Mouse (Mus musculus): ENCODE data around the gene Asic4.

The Asic4 gene

DNA sequence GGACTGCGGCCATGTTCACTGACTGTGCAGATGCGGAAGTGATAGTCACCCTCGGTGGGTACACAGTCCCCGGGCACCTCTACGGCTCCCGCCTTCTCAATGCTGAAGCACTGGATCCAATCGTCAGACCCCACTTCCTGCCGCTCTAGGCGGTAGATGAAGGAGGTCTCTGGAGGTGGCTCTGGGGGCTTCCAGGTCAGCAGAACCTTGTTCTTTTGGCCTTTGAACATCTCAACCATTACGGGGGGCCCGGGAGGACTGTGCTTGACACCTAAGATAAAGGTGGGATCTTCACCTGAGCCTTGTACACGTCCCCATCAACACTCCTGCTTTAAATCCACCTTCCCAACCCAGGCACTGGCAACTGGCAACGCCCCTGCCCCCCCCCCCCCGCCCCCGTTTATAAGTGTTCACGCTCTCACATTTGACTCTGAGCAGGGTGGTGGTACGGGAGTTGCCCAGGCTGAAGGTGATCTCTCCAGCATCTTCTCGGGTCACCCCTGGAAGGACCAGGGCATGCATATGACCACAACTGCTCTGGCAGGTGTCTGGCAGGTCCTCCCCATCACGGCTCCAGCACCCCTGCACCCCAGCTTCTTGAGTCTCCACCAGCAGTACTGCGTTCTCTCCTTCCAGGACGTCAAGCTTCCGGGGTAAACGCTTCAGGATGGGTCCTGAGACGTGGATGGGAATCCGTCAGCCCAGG lies 52.9 kb downstream of the Asic4 start:
- no peak for DNase-seq (ENCODE audit: extremely low read depth, low read depth)

- no peak for DNase-seq (ENCODE audit: extremely low read depth, low read depth)
These were observed 53.4 kb downstream of the Asic4 start for GRCm38 (mm10) chr1:75503651-75503980.

- DNase-seq (ENCODE audit: extremely low read depth, low read depth): no peak
These were observed 54.2 kb downstream of the Asic4 start for GRCm38 (mm10) chr1:75504256-75505045.

- no peak for DNase-seq (ENCODE audit: extremely low read depth, low read depth)
These were observed 55.1 kb downstream of the Asic4 start for GRCm38 (mm10) chr1:75505159-75505955.

GRCm38 (mm10) chr1:75505956-75506831 lies 56.0 kb downstream of the Asic4 start, which contains the start of gene Obsl1:
Obsl1 (minus strand) TSS chr1:75506452.
- DNase-seq (ENCODE audit: extremely low read depth, low read depth): no peak

DNA sequence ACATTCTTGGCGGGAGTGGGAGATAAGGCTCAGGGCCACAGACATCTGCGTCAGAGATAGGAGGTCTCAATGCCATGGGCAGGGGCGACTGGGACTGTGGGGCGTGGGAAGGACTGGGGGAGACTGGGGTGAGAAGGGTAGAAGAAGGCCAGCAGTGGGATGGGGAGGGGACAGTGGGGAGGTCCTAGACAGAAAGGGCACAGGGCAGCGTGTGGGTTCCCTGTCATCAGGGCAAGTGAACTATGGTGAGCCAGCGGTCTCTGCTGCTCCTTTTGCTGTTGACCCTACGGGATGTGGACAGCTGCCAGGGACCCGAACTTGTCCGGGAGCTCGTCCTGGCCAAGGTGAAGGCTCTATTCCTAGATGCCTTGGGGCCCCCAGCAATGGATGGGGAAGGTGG lies 56.8 kb downstream of the Asic4 start, which contains the start of gene Inha:
TSS of gene Inha (plus strand) at position 72 of the 400 bp plus-strand sequence.
- no peak for DNase-seq (ENCODE audit: extremely low read depth, low read depth)

GRCm38 (mm10) chr1:75509586-75509985 lies 59.4 kb downstream of the Asic4 start:
- DNase-seq (ENCODE audit: extremely low read depth, low read depth): no peak

DNA sequence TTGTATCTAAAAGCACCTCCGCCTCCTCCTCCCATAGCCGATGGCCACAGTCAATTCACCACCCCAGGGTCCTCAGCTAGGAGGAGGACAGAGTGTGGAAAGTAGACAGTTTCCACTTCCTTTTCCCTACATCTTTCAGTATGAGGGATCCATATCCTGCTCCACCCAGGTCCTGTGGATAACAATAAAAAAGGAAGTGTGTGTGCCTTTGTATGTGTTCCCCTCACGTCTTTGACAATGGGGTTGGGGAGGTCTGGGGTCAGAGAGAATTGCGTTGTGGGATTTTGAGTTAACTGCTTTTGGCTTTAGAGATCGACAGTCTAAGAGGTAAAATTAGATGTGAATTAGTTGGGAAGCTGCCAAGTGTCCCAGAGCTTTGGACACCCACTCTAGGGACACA lies 59.9 kb downstream of the Asic4 start:
- DNase-seq (ENCODE audit: extremely low read depth, low read depth): no peak

DNA sequence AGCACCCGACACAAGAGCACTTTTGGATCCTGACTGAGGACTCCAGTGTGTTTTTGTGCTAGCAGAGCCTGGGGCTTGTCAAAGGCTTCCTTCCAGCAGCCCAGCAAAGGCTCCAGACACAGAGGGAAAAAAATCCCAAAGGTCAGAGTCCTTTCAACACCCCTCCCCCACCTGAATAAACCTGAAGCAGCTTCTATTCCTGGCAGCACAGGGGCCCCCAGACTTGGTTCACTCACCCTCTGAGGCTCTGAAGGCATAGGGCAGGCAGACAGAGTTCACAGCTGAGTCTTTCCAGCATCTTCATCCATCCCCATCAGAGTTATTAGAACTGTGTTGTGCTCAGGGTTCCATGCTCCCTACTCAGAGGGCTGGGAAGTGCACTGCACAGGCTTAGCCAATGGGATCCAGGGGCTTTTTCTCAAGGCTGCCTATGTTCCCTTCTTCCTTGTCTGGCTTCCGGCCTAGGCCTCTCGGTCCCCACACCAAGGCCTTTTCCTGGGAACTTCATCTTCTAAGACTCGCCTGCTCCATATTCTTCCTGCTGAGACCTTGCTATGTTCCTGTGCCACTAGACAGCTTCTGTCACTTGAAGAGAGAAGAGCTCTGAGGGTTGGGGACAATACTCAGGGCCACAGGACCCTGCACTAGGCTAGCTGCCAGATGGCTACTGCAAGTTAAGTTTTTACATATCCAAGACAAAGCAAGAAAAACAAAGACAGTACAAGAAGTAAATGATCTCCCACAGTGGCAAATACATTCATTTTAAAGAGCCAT lies 61.4 kb downstream of the Asic4 start:
- no peak for DNase-seq (ENCODE audit: extremely low read depth, low read depth)

- no peak for DNase-seq (ENCODE audit: extremely low read depth, low read depth)
These were observed 62.3 kb downstream of the Asic4 start for GRCm38 (mm10) chr1:75512550-75512949.

DNA sequence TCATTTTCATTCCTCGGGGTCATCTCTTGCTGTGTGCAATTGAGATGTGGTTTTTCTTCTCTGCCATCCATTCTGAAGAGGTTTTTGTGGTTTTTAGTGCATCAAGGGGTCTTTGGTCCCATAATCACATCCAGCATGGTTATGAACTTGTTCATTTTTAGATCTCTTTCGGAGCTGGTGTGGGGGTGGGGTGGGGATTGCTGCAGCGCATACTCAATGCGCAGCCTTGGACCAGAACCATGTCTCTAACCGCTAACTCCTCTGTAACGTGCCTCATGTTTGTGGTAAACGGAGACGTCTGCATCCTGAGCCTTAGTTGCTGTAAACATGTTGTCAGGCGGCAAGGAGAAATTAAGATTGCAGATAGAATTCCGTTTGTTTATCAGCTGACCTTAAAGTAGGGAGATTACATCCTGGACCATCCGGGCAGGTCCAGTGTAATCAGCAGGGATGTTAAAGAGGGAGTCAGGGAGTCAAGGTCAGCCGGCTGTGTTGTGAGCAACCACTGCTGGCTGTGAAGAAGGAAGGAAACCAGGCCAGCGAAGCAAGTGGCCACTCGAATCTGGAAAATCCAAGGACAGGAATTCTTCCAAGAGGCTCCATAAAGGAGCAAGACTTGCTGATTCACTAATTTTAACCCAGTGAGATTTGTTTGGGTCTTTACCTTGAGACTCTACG lies 66.6 kb downstream of the Asic4 start:
- DNase-seq (ENCODE audit: extremely low read depth, low read depth): no peak

DNA sequence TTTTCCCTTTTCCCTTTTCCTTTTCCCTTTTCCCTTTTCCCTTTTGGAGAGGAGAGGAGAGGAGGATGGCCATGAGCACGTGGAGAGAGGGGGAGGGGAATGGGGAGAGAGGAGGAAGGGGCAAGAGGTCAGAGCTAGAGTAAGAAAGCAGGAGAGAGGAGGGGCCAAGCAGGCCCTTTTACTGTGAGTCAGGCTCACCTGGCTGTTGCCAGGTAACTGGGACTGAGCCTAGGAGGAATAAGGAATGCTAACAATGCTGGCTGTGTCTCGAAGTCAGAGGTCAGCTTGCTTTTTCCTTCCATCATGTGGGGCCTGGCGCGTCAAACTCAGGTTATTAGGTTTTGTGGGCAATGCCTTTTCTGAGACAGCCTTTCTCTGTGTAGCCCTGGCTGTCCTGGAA lies 67.7 kb downstream of the Asic4 start:
- DNase-seq (ENCODE audit: extremely low read depth, low read depth): no peak

- no peak for DNase-seq (ENCODE audit: extremely low read depth, low read depth)
These were observed 68.2 kb downstream of the Asic4 start for GRCm38 (mm10) chr1:75518427-75518826.

- DNase-seq (ENCODE audit: extremely low read depth, low read depth): no peak
These were observed 69.3 kb downstream of the Asic4 start for GRCm38 (mm10) chr1:75519576-75519975.

DNA sequence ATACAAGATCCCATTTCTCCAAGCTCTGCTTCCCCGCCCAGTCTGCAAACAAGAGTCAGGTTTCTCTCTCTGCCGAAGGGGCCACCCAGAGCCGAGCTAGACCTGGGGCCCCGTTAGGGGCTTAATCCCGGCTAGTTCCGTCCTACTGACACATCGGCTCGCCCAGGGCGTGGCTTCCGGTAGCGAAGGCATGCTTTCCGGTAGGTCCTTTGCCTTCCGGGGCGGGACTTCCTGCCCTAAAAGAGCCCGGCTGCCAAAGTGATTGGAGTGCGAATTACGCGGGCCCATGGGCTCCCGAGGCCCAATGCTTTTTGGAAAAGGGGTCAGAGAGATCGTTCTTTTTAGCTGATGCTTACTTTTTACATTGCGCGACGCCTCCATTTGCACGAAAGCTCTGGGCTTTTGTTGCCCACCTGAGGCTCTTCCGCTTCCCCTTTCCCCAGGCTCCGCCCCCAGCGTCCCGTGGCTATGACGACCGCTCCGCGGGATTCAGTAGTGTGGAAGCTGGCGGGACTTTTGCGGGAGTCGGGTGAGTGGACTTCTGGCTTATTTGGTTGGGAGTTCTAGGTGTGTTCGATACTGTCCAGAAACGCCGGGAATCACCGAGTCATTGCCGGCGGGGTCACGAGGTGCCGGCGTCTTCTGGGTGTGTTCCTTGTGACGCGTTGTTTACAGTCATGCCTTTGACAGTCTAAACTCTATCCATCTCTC lies 71.2 kb downstream of the Asic4 start, which contains the start of gene Stk11ip:
TSS of gene Stk11ip (plus strand) at position 209 of the 711 bp plus-strand sequence.
- DNase-seq (ENCODE audit: extremely low read depth, low read depth): peak; percentile 89

Data from MEL-GATA-1-ER (cell line).